Mouse (Mus musculus) embryonic facial prominence, embryonic 14.5 days (tissue): ENCODE measurements around the gene Ttyh1. TPM values are rescaled to one million over a fixed set of nuclear protein-coding genes. Genes with fewer than 3 reads are reported as not detected.

Experiments used
- ATAC-seq: fragments of 200-750 bp; cut with Nextera tagmentation; 2 replicates; pipeline ENCODE4 v1.8.0; 2017; ENCODE audit warnings: low read depth, moderate number of reproducible peaks, moderate TSS enrichment
- DNase-seq: peaks from one replicate; pipeline ENCODE4 v3.0.0-alpha.2; 2015; ENCODE audit warnings: low spot score
- H3K27ac ChIP-seq: fragments of 300-500 bp; sonication (generic); replicated peaks from 2 replicates; pipeline ENCODE4 v1.5.1; 2014; ENCODE audit warnings: low read depth, mild to moderate bottlenecking, low read length, moderate library complexity
- H3K27me3 ChIP-seq: fragments of 300-500 bp; sonication (generic); replicated peaks from 2 replicates; pipeline ENCODE4 v1.6.1; 2014; ENCODE audit warnings: low read length; ENCODE audit not compliant: control insufficient read depth, insufficient read depth
- H3K36me3 ChIP-seq: fragments of 300-500 bp; sonication (generic); 2 replicates; pipeline ENCODE4 v1.6.1; 2014; ENCODE audit warnings: low read length, mixed read lengths; ENCODE audit not compliant: control insufficient read depth, insufficient read depth
- H3K4me1 ChIP-seq: fragments of 300-500 bp; sonication (generic); 2 replicates; pipeline ENCODE4 v1.6.1; 2014; ENCODE audit warnings: antibody characterized with exemption, low read length; ENCODE audit not compliant: control insufficient read depth, insufficient read depth
- H3K4me2 ChIP-seq: fragments of 300-500 bp; sonication (generic); 2 replicates; pipeline ENCODE4 v1.6.1; 2014; ENCODE audit warnings: low read depth, mild to moderate bottlenecking, low read length, moderate library complexity, mixed read lengths
- H3K4me3 ChIP-seq: fragments of 300-500 bp; sonication (generic); 2 replicates; pipeline ENCODE4 v1.5.1; 2014; ENCODE audit warnings: low read depth, mild to moderate bottlenecking, low read length
- H3K9ac ChIP-seq: fragments of 300-500 bp; sonication (generic); 2 replicates; pipeline ENCODE4 v1.6.1; 2014; ENCODE audit warnings: low read depth, mild to moderate bottlenecking, low read length, moderate library complexity, mixed read lengths
- H3K9me3 ChIP-seq: fragments of 300-500 bp; sonication (generic); 2 replicates; pipeline ENCODE4 v1.6.1; 2016; ENCODE audit warnings: low read length; ENCODE audit not compliant: control insufficient read depth
- WGBS: fragments of 180-500 bp; shearing (Covaris S2); extraction: QIAGEN DNeasy Blood & Tissue Kit; methylation state at CpG from one replicate; pipeline ENCODE4 v1.1.7; 2014; 5-methylcytosine and 5-hydroxymethylcytosine counted together
- polyA plus RNA-seq: library from polyadenylated mRNA; unstranded; fragments of >200 nt; fragmentation: Nextera tagmentation; extraction: Ambion mirVana; gene quantifications from 2 replicates; pipeline ENCODE4 v1.2.1, GENCODE M21; 2014

The Ttyh1 gene
- polyA plus RNA-seq, 1 experiment from 2014 or later: 8.7 TPM

DNA sequence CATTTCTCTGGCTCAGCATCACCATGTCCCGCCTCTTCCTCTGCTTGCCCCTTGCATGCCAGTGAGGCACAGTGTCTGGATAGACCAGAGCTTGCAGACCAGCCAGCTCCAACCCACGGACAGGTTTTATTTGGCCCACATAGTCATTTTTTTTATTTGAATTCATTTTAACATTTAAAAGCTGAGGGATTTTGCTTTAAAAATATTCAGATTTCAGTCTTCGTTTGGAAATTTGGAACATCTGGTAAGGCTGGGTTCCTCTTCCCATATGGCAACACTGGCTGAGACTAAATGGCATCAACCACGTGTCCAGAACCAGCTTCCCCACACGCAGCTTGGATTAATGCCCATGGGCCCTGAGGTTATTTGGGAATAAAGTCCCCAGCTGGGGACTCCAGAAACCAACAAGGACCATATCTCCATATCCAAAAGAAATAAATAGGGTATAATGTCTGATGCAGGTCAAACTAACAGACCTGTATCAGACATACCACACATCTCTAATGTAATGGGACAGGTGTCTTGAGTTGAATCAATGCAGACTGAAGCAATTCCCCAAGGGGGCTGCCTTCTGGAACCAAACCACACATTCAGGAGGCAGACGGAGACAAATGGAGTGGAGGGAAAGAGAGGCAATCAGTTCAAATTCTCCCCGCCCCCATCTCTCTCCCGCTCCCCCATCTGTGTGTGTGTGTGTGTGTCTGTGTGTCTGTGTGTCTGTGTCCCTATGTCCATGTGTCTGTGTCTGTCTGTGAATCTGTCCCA, 2.0 kb upstream of the Ttyh1 start:
- H3K36me3 ChIP-seq: no peaks in the 10 kb centered on the region
- no peak overlapping the region for H3K27ac ChIP-seq
- WGBS: 57% methylated on average over 8 of the region's 8 CpGs
- DNase-seq (no peak), ATAC-seq (no peak)
- H3K9ac ChIP-seq: no peak overlapping the region
- 0 out of 2 replicates have a peak, but pooled peaks cover 7% of the 10 kb centered on the region for H3K4me1 ChIP-seq
- H3K27me3 ChIP-seq: peaks cover 19% of the 10 kb centered on the region
- no peaks in the 10 kb centered on the region for H3K9me3 ChIP-seq
- no peak overlapping the region for H3K4me2 ChIP-seq
- no peak overlapping the region for H3K4me3 ChIP-seq

DNA sequence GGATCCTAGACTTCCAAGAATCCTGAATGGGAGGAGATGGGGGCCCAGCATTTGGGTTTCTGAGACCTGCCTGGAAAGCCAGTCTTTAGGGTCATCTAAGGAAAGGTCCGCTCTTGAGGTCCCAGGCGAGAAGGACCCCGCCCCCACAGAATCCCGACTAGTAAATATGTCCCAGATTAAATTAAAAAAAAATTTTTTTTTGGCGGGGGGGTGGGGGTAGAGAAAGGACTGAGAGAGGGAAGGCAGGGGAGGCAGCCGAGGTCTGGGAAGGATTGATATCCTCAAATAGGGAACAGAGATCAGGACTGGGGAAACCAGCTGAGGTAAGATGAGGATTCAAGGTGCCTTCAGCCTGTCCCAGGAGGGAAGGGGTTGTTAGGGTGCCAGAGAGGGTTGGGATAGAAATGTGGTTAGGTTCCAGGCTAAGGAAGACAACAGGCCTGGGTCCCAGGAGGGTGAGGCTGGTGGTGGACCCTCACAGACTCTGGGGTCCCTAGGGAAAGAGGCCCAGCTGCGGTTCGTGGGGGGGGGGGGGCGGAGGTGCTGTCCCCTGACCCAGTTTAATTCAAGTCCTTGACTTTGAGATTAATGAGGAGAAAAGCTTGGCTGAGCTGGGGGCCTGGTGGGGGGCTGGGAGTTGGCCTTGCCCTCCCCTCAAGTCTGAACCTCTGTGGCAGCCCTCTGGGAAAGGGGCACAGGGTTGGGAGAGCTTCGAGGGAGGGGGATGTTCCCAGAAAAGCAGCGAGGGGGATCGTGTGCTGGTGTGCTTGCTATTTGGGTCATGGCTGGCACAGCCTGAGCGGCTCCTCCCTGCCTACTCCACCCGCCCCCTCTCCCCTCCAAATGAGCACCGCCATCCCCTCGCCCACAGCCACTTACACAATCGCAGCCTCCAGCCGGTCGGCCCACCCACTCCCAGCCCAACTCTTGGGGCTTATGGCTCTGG, 1.0 kb downstream of the Ttyh1 start:
- peak overlapping the region; percentile 46 for H3K4me3 ChIP-seq
- H3K27ac ChIP-seq: no peak overlapping the region; the same call in 1 of the 2 replicates
- ATAC-seq: no peak
- peak; percentile 12 for DNase-seq
- 13% methylated on average over 10 of the region's 19 CpGs for WGBS
- H3K36me3 ChIP-seq: no peaks in the 10 kb centered on the region
- H3K27me3 ChIP-seq: peaks cover 19% of the 10 kb centered on the region
- H3K9me3 ChIP-seq: no peaks in the 10 kb centered on the region
- peak overlapping the region; percentile 75 for H3K4me2 ChIP-seq
- peaks cover 14% of the 10 kb centered on the region; the same call in 1 of the 2 replicates for H3K4me1 ChIP-seq
- H3K9ac ChIP-seq: peak overlapping the region; percentile 66

DNA sequence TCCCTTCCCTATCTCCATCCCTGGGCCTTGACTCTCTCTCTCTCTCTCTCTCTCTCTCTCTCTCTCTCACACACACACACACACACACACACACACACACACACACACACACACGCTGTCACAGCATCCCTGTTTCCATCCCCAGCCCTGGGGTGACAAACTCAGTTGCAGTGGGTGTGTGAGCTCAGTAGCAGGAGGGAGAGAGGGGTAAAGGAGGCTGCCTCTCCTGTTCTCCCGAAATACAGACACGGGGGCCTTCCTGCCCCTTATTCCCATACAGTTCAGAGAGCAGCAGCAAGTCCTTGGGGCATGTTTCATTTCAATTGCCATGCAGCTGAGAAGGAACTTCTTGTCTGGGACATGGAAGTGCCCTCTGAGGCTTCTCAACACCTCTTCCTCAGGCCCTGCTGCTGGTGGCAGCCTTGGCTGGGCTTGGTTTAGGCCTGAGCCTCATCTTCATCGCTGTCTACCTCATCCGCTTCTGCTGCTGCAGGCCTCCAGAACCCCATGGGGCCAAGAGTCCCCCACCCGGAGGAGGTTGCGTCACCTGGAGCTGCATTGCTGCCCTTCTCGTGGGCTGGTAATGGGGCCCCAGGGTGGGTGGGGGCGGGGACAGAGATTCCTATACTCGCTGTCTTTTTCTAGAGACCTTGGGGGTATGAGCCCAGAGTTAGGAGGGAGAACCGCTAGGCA, 3.0 kb downstream of the Ttyh1 start:
- H3K4me2 ChIP-seq: no peak overlapping the region
- peaks cover 19% of the 10 kb centered on the region for H3K27me3 ChIP-seq
- DNase-seq (no peak), ATAC-seq (no peak)
- H3K4me1 ChIP-seq: peaks cover 14% of the 10 kb centered on the region; the same call in 1 of the 2 replicates
- WGBS: 43% methylated on average over 11 of the region's 11 CpGs
- H3K27ac ChIP-seq: no peak overlapping the region
- no peaks in the 10 kb centered on the region for H3K36me3 ChIP-seq
- no peaks in the 10 kb centered on the region for H3K9me3 ChIP-seq
- no peak overlapping the region for H3K9ac ChIP-seq
- H3K4me3 ChIP-seq: no peak overlapping the region

GRCm38 (mm10) chr7:4122783-4123182, 3.6 kb downstream of the Ttyh1 start:
- H3K9ac ChIP-seq: no peak overlapping the region
- DNase-seq (no peak), ATAC-seq (no peak)
- H3K9me3 ChIP-seq: no peaks in the 10 kb centered on the region
- H3K27me3 ChIP-seq: peaks cover 19% of the 10 kb centered on the region
- 81% methylated on average over 10 of the region's 10 CpGs for WGBS
- H3K4me3 ChIP-seq: no peak overlapping the region
- no peaks in the 10 kb centered on the region for H3K36me3 ChIP-seq
- no peak overlapping the region for H3K27ac ChIP-seq
- peaks cover 14% of the 10 kb centered on the region; the same call in 1 of the 2 replicates for H3K4me1 ChIP-seq
- no peak overlapping the region for H3K4me2 ChIP-seq

DNA sequence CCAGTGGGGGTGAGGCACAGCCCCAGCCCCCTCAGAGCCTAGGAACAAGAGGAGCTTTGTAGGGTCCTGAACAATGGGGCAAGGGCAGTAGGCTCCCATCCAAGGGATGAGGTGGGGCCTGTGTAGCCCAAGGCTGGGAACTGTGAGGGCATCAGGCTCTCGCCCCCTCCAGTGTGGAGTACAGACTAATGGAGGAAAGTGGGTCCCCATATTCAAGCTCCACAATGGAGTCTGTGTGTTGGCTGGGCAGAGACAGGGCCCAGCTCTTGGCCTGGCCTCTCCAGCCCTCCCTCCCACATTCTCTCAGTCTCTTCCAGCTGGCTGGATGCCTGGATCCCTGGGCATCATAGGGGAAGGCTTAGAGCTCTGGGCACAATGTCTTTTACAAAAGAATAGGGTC, 4.5 kb downstream of the Ttyh1 start:
- no peaks in the 10 kb centered on the region for H3K36me3 ChIP-seq
- peaks cover 14% of the 10 kb centered on the region; the same call in 1 of the 2 replicates for H3K4me1 ChIP-seq
- no peak overlapping the region for H3K4me2 ChIP-seq
- peak; percentile 53 for DNase-seq
- H3K4me3 ChIP-seq: no peak overlapping the region
- peak overlapping the region; percentile 0; the same call in 1 of the 2 replicates for H3K27ac ChIP-seq
- peaks cover 17% of the 10 kb centered on the region for H3K27me3 ChIP-seq
- no peak overlapping the region for H3K9ac ChIP-seq
- WGBS: 22% methylated on average over 1 of the region's 1 CpGs
- H3K9me3 ChIP-seq: no peaks in the 10 kb centered on the region
- ATAC-seq: peak; percentile 51

DNA sequence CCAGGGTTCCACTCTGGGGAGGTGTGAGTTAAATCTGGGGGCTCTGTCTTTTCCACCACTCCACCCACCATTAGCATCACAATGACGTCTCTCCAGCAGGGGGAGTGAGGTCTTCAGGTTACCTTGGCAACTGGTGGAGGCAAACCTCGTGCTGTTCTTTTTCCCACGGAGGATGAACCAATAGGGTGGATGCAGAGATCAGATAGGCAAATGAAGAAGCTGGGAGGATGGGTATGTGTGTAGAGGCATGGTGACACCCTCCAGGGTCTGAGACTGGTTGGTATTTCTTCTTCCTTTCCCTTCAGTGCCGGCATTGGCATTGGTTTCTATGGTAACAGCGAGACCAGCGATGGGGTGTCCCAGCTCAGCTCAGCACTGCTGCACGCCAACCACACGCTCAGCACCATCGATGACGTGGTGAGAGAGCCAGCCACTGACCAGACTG, 5.1 kb downstream of the Ttyh1 start:
- 1% methylated on average over 10 of the region's 10 CpGs for WGBS
- ATAC-seq: peak; percentile 74
- H3K4me3 ChIP-seq: peak overlapping the region; percentile 18
- DNase-seq: peak; percentile 89
- H3K27me3 ChIP-seq: peaks cover 11% of the 10 kb centered on the region
- no peaks in the 10 kb centered on the region for H3K9me3 ChIP-seq
- H3K36me3 ChIP-seq: no peaks in the 10 kb centered on the region
- peak overlapping the region; percentile 46 for H3K4me2 ChIP-seq
- 0 out of 2 replicates have a peak overlapping the region, but pooled peaks have one; percentile 0 for H3K27ac ChIP-seq
- H3K9ac ChIP-seq: no peak overlapping the region
- H3K4me1 ChIP-seq: peaks cover 11% of the 10 kb centered on the region; the same call in 1 of the 2 replicates

DNA sequence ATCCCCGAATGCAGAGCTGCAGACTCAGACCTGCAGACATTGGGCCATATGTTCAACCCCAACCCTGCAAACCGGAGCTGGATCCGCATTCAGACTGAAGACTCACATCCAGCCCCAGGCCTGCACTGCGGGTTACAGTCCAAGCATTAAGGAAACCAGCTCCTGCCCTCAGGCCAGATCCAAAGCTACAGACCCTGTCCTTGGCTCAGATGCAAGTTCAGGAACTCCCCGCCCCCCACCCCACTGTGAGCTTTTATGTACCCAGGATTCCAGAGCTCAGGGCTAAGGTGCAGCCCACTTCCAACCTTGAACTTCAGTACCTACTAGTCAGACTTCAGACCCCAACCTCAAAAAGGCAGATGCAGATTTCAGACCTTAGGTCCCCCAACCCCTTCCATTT, 5.6 kb downstream of the Ttyh1 start:
- peaks cover 6% of the 10 kb centered on the region for H3K27me3 ChIP-seq
- H3K4me3 ChIP-seq: peak overlapping the region; percentile 18; the same call in 1 of the 2 replicates
- H3K9ac ChIP-seq: no peak overlapping the region
- WGBS: 8% methylated on average over 5 of the region's 5 CpGs
- H3K27ac ChIP-seq: no peak overlapping the region
- no peaks in the 10 kb centered on the region for H3K9me3 ChIP-seq
- no peak for ATAC-seq
- no peaks in the 10 kb centered on the region for H3K36me3 ChIP-seq
- peak overlapping the region; percentile 46 for H3K4me2 ChIP-seq
- DNase-seq: no peak
- H3K4me1 ChIP-seq: peaks cover 7% of the 10 kb centered on the region; the same call in 1 of the 2 replicates

GRCm38 (mm10) chr7:4125306-4125705, 6.1 kb downstream of the Ttyh1 start:
- DNase-seq: no peak
- Histone ChIP-seq H3K9ac (no peak overlapping the region), H3K27ac (no peak overlapping the region), H3K4me3 (no peak overlapping the region), H3K4me1 (peaks cover 7% of the 10 kb centered on the region; the same call in 1 of the 2 replicates), H3K36me3 (no peaks in the 10 kb centered on the region), H3K4me2 (no peak overlapping the region), H3K9me3 (no peaks in the 10 kb centered on the region), H3K27me3 (peaks cover 6% of the 10 kb centered on the region)
- WGBS: 18% methylated on average over 9 of the region's 9 CpGs
- ATAC-seq: no peak
